Mouse (Mus musculus) heart, embryonic 12.5 days (tissue): ENCODE results near the gene Arl13b. TPM values are rescaled to one million over a fixed set of nuclear protein-coding genes. Genes with fewer than 3 reads are reported as not detected.

Experiments used
- ATAC-seq: fragments of 200-750 bp; cut with Nextera tagmentation; 2 replicates; pipeline ENCODE4 v1.8.0; 2017; ENCODE audit warnings: moderate TSS enrichment, moderate library complexity; ENCODE audit not compliant: insufficient number of reproducible peaks, low FRiP score
- H3K27ac ChIP-seq: fragments of 300-500 bp; sonication (generic); 2 replicates; pipeline ENCODE4 v1.5.1; 2016; ENCODE audit warnings: mild to moderate bottlenecking, moderate library complexity; ENCODE audit not compliant: poor library complexity, severe bottlenecking
- H3K27me3 ChIP-seq: fragments of 300-500 bp; sonication (generic); replicated peaks from 2 replicates; pipeline ENCODE4 v1.6.1; 2016; ENCODE audit warnings: mild to moderate bottlenecking, moderate library complexity
- H3K36me3 ChIP-seq: fragments of 300-500 bp; sonication (generic); 2 replicates; pipeline ENCODE4 v1.6.1; 2016; ENCODE audit warnings: mild to moderate bottlenecking, moderate library complexity
- H3K4me1 ChIP-seq: fragments of 300-500 bp; sonication (generic); replicated peaks from 2 replicates; pipeline ENCODE4 v1.6.1; 2016; ENCODE audit warnings: mild to moderate bottlenecking
- H3K4me2 ChIP-seq: fragments of 300-500 bp; sonication (generic); 2 replicates; pipeline ENCODE4 v1.6.1; 2016; ENCODE audit warnings: mild to moderate bottlenecking, moderate library complexity
- H3K4me3 ChIP-seq: fragments of 300-500 bp; sonication (generic); 2 replicates; pipeline ENCODE4 v1.5.1; 2016; ENCODE audit warnings: mild to moderate bottlenecking
- H3K9ac ChIP-seq: fragments of 300-500 bp; sonication (generic); 2 replicates; pipeline ENCODE4 v1.6.1; 2016; ENCODE audit warnings: mild to moderate bottlenecking, moderate library complexity
- H3K9me3 ChIP-seq: fragments of 300-500 bp; sonication (generic); replicated peaks from 2 replicates; pipeline ENCODE4 v1.6.1; 2016; ENCODE audit warnings: mild to moderate bottlenecking, moderate library complexity
- WGBS: fragments of 180-500 bp; shearing (Covaris S2); methylation state at CpG from one replicate; pipeline ENCODE4 v1.1.7; 2016; 5-methylcytosine and 5-hydroxymethylcytosine counted together
- polyA plus RNA-seq: library from polyadenylated mRNA; unstranded; fragments of >200 nt; fragmentation: Nextera tagmentation; extraction: Ambion mirVana; gene quantifications from 2 replicates; pipeline ENCODE4 v1.2.1, GENCODE M21; 2016

The Arl13b gene
- polyA plus RNA-seq = 9.7 and 10.4 TPM in 2 replicates

DNA sequence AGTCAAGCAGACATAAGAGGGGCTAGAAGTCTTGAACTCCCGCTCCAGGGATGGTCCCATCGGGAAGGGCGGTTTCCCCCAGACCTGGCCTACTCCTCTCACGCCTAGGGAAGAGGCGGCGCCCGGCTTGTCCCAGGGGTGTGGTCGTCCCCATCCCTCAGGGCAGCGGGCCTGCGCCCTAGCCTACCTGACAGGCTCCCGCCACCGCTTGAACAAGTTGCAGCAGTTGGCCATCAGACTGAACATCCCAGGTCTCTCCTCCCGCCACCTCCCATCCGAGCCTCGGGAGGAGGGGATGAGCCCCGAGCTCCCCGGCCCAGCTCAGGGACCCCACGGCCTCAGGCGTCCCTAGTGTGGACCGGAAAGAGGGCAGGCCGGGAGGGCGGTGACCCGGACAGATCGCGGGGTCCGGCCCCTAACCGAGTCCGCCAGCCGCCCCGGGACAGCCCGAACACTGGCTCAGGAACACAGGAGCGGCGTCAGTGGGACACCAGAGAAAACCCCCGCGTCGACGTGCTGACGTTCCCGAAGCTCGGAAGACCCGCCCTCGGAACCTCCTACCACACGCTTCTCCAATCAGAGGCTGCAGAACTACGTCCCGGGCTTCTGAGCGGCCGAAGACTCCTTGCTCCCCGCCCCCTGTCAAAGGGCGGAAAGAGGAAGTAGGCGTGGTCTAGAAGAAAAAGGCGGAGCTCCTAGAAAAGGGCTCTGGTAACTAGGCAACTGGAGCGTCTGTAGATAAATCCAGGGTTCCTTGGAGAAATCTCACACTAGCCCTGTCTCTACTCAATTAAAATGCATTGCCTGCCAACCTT lies at the start of gene Arl13b:
Arl13b (minus strand) TSS at position 543 of the 815 bp plus-strand sequence.
- under 1% methylated on average over 52 of the region's 52 CpGs for WGBS
- peak; percentile 100 for ATAC-seq
- Histone ChIP-seq H3K27me3 (no peaks in the 10 kb centered on the region), H3K4me2 (peak within 1 kb of the TSS; percentile 96), H3K4me3 (peak within 1 kb of the TSS; percentile 97), H3K27ac (peak within 1 kb of the TSS; percentile 77; the same call in 1 of the 2 replicates), H3K4me1 (0 out of 2 replicates have a peak, but pooled peaks cover 4% of the 10 kb centered on the region), H3K36me3 (no peaks in the 10 kb centered on the region), H3K9ac (peak within 1 kb of the TSS; percentile 87), H3K9me3 (no peaks in the 10 kb centered on the region)

DNA sequence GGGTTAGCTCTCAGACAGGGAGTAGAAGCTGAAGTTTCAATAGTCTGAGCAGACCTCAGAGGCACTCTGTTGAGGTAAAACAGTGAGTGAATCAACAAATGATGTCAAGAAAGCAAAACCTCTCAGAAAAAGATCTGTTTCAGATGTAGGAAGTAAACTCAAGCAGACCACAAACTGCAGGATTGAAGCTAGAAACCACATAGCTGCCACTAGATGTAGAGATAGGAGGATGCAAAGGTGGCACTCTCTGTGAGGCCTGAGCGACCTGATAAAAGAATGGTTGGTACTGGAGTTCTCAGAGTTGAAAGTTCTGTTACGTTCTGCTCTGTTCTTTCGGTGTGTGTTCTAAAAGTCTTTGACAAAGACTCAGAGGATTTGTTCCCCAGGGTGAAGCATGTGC lies 49.0 kb upstream of the Arl13b start:
- Histone ChIP-seq H3K27me3 (no peaks in the 10 kb centered on the region), H3K9ac (no peak overlapping the region), H3K9me3 (no peaks in the 10 kb centered on the region), H3K4me1 (no peaks in the 10 kb centered on the region), H3K27ac (no peak overlapping the region), H3K4me3 (no peak overlapping the region), H3K4me2 (no peak overlapping the region), H3K36me3 (peaks cover 2% of the 10 kb centered on the region; the same call in 1 of the 2 replicates)
- WGBS = 88% methylated on average over 3 of the region's 3 CpGs
- ATAC-seq = no peak

DNA sequence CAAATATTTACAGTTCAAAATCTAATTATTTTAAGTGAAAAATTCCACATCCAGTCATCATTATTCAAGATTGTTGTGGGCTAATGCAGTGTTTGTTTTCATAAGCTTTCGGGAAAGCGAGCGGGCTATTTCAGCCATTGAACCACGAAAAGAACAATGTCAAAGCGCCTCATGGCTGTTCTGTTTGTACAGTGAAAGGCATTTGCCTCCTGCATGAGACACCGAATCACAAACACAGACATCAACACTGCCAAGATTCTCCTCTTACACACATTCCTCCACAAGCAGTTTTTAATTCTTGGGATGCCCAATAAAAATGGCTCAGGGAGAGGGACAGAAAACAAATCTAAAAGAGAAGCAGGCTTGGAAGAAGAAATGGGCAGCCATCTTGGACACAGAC lies 27.2 kb upstream of the Arl13b start:
- WGBS = 85% methylated on average over 6 of the region's 6 CpGs
- H3K4me1 ChIP-seq = no peaks in the 10 kb centered on the region
- no peak for ATAC-seq

DNA sequence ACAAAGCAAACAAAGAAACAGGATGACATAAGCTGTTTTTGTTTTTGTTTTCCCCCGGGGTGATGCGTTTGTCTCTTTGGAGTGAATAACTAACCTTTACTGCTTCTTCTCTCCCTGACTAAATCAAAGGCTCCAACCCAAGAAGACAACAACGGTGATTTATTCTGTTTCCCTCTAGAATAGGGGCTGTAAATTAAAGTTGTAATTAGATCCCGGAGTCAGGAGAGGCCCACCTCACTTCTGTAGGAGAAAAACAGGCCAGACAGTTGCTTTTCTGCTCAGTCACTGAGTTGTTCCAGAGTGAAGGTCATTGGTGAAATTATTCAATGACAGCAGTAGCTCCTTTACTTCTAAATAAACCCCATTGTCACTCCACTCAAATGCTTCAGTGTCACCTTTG lies 26.3 kb upstream of the Arl13b start:
- Histone ChIP-seq H3K36me3 (no peaks in the 10 kb centered on the region), H3K4me1 (no peaks in the 10 kb centered on the region), H3K27ac (no peak overlapping the region), H3K9me3 (peaks cover 4% of the 10 kb centered on the region; the same call in 1 of the 2 replicates), H3K4me3 (no peak overlapping the region), H3K27me3 (no peaks in the 10 kb centered on the region), H3K9ac (no peak overlapping the region), H3K4me2 (no peak overlapping the region)
- no peak for ATAC-seq
- 78% methylated on average over 4 of the region's 4 CpGs for WGBS

More for the DNA sequence above, 27.2 kb upstream of the Arl13b start:
- Histone ChIP-seq H3K9me3 (peaks cover 4% of the 10 kb centered on the region; the same call in 1 of the 2 replicates), H3K9ac (no peak overlapping the region), H3K4me3 (no peak overlapping the region), H3K4me2 (no peak overlapping the region), H3K27ac (no peak overlapping the region), H3K27me3 (no peaks in the 10 kb centered on the region), H3K36me3 (no peaks in the 10 kb centered on the region)

GRCm38 (mm10) chr16:62872688-62873117 lies 25.9 kb upstream of the Arl13b start:
- no peak overlapping the region for H3K9ac ChIP-seq
- H3K9me3 ChIP-seq = peaks cover 4% of the 10 kb centered on the region; the same call in 1 of the 2 replicates
- no peak overlapping the region for H3K27ac ChIP-seq
- ATAC-seq = no peak
- no peaks in the 10 kb centered on the region for H3K4me1 ChIP-seq
- 76% methylated on average over 5 of the region's 5 CpGs for WGBS
- H3K4me3 ChIP-seq = no peak overlapping the region
- no peaks in the 10 kb centered on the region for H3K27me3 ChIP-seq
- H3K36me3 ChIP-seq = no peaks in the 10 kb centered on the region
- H3K4me2 ChIP-seq = no peak overlapping the region

- no peak for ATAC-seq
- H3K27ac ChIP-seq = no peak overlapping the region
- no peak overlapping the region for H3K4me2 ChIP-seq
- H3K9me3 ChIP-seq = no peaks in the 10 kb centered on the region
- H3K4me3 ChIP-seq = no peak overlapping the region
- no peaks in the 10 kb centered on the region for H3K4me1 ChIP-seq
- no peak overlapping the region for H3K9ac ChIP-seq
- H3K36me3 ChIP-seq = no peaks in the 10 kb centered on the region
- no peaks in the 10 kb centered on the region for H3K27me3 ChIP-seq
- 58% methylated on average over 6 of the region's 6 CpGs for WGBS
These were observed 14.6 kb upstream of the Arl13b start for GRCm38 (mm10) chr16:62861455-62861854.

- no peak overlapping the region for H3K27ac ChIP-seq
- H3K4me2 ChIP-seq = no peak overlapping the region
- H3K4me3 ChIP-seq = no peak overlapping the region
- WGBS = 84% methylated on average over 1 of the region's 1 CpGs
- no peaks in the 10 kb centered on the region for H3K36me3 ChIP-seq
- H3K9me3 ChIP-seq = no peaks in the 10 kb centered on the region
- no peaks in the 10 kb centered on the region for H3K4me1 ChIP-seq
- no peaks in the 10 kb centered on the region for H3K27me3 ChIP-seq
- no peak for ATAC-seq
- no peak overlapping the region for H3K9ac ChIP-seq
These were observed 13.3 kb upstream of the Arl13b start for GRCm38 (mm10) chr16:62860140-62860539.

- Histone ChIP-seq H3K4me2 (no peak overlapping the region), H3K4me3 (no peak overlapping the region), H3K4me1 (no peaks in the 10 kb centered on the region), H3K9ac (no peak overlapping the region), H3K27ac (no peak overlapping the region), H3K36me3 (no peaks in the 10 kb centered on the region), H3K9me3 (no peaks in the 10 kb centered on the region), H3K27me3 (no peaks in the 10 kb centered on the region)
- no peak for ATAC-seq
- 89% methylated on average over 1 of the region's 1 CpGs for WGBS
These were observed 11.2 kb upstream of the Arl13b start for GRCm38 (mm10) chr16:62858018-62858417.

DNA sequence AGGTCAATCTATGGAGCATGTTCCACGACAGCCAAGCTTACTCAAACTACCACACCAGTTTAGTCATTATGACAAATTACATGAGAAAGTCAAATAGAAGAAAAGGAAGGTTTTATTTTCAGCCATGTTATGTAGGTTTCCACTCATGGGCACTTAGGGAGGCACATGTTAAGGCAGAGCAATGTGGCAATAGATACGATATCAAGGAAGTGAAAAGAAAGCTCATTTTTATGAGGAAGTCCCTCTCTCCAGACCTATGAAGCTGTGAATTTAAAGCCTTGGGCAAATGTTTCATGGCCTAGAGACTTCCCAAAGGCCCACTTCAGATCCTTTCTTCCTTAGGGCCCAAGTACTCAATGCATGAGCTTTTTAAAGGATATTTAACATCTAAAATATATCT lies 10.7 kb upstream of the Arl13b start:
- no peaks in the 10 kb centered on the region for H3K36me3 ChIP-seq
- no peak overlapping the region for H3K9ac ChIP-seq
- no peak overlapping the region for H3K27ac ChIP-seq
- H3K4me2 ChIP-seq = no peak overlapping the region
- no peak overlapping the region for H3K4me3 ChIP-seq
- no peak for ATAC-seq
- no peaks in the 10 kb centered on the region for H3K4me1 ChIP-seq
- WGBS = 88% methylated on average over 2 of the region's 2 CpGs
- H3K27me3 ChIP-seq = no peaks in the 10 kb centered on the region
- H3K9me3 ChIP-seq = no peaks in the 10 kb centered on the region

GRCm38 (mm10) chr16:62856273-62856672 lies 9.4 kb upstream of the Arl13b start:
- Histone ChIP-seq H3K27me3 (no peaks in the 10 kb centered on the region), H3K9ac (no peak overlapping the region), H3K4me2 (no peak overlapping the region), H3K4me3 (no peak overlapping the region), H3K36me3 (no peaks in the 10 kb centered on the region), H3K9me3 (no peaks in the 10 kb centered on the region), H3K4me1 (no peaks in the 10 kb centered on the region), H3K27ac (no peak overlapping the region)
- WGBS = 83% methylated on average over 2 of the region's 2 CpGs
- no peak for ATAC-seq

GRCm38 (mm10) chr16:62855385-62855784 lies 8.5 kb upstream of the Arl13b start:
- H3K4me2 ChIP-seq = peak overlapping the region; percentile 36
- H3K4me1 ChIP-seq = no peaks in the 10 kb centered on the region

More at GRCm38 (mm10) chr16:62855385-62855784, 8.5 kb upstream of the Arl13b start:
- Histone ChIP-seq H3K27ac (no peak overlapping the region), H3K9ac (no peak overlapping the region), H3K9me3 (no peaks in the 10 kb centered on the region), H3K36me3 (no peaks in the 10 kb centered on the region), H3K27me3 (no peaks in the 10 kb centered on the region), H3K4me3 (no peak overlapping the region)
- 62% methylated on average over 6 of the region's 6 CpGs for WGBS
- ATAC-seq = no peak
